Mouse (Mus musculus): ENCODE measurements around the gene Megf6. TPM values are rescaled to one million over a fixed set of nuclear protein-coding genes. Genes with fewer than 3 reads are reported as not detected.

The Megf6 gene
- total RNA-seq, 2 experiments from 2014 or later: 18.2 to 20.6 TPM

DNA sequence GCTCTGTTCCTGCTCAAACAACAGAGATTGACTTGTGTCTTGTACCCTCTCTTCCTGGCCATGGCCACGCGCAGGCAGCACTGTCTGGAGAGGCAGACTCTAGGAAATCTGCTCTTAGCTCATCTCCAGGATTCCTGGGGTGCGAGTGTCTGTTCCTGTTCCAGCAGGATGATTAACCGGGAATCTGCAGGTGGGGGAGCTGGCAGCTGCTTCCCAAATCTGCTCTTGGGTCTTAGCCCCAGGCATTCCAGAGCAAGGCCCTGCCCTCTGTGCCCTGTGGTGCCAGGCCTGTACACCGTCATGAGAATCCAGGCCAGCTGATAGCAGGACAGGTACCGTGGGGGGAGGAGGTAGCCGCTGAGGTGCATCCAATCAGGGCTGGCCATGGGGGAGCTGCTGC is 34.0 kb downstream of the Megf6 start:
- DNase-seq: no peak
- intact Hi-C loops (cut with DNase I): no loop called here

DNA sequence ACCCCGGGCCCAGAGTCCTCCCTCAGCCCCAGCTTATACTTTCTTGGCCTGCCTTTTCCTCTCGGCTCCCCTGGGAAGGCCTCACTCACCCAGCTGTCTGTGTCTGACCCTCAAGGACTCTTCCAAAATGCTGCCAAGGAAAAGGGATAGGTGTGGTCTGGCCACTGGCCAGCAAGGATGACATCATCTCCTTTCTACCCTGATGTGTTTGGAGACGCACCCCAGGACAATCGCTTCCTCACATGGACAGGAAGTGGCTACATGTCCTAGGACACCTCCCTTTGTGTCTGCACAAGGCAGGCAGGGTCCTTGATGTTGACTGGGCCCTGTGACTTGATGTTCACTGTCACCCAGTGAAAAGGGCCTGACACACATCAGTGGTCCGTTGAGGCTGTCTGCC is 34.9 kb downstream of the Megf6 start:
- intact Hi-C loops (cut with DNase I): no loop called here

DNA sequence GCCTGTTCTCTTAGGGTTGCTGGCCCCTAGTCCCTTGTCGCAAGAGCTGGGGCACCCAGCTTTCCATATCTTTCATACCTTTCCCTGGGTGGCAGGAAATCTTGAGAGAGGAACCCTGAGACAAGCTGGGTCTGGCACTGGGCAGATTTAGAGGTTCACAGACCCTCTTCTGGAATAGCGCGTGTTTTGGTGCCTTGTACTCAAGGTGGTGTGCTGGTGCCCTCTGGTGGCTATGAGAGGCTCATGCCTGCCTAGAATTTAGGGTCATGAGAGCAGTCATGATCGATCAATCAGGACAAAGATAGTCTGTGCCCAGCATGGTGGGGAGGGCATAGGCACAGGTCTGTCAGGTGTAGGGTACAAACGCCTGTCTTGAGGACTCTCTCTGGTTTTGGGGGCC is 36.7 kb downstream of the Megf6 start:
- intact Hi-C loops (cut with DNase I): loop anchor here (1.0 to 2.0 kb wide), 2 partner anchors 39 to 142 kb away; no protein-coding TSS in a partner anchor
- DNase-seq: peak; percentile 73 to 80

More for the DNA sequence above, 34.9 kb downstream of the Megf6 start:
- peak; percentile 72 to 73 for DNase-seq

DNA sequence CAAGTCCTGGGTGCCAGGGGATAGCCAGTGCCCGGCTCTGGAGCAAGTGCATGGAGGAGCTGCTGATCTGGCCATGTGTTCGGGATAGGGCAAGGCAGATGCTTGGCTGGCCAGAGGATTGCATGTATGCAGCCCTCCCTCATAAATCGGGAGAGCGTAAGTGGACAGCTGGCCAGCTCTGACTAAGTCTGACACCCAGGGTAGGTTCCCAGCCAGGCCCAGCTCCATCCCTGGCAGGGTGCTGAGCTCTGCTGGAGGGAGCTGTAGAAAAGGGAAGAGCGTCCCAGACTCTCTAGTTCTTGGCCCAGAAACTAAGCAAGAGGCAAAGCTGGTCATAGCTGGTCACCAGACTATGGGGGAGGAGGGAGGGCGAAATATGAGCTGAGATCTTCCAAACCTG is 38.5 kb downstream of the Megf6 start:
- DNase-seq: peak; percentile 66 to 67
- intact Hi-C loops (cut with DNase I): loop anchor here (2.0 kb wide), 1 partner anchor 32 kb away; no protein-coding TSS in a partner anchor

DNA sequence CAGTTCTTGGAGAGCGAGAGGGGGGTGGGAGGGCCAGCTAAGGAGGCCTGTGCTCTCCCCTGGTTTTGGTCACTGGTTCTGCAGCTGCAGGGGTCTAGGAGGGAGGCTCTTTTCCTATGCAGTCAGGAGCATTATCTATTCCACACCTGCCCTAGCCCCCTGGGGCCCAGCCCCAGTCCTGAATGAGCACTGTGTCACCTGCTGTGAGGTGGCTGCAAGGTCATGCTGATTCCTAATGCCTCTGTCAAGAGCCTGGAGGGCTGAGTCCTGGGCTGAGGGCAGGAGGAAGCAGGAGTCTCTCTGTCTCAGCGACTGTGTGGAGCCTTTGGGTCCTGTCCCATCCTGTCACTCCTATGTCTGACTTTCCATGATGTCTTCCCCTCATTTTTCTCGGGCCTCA is 39.3 kb downstream of the Megf6 start:
- no peak for DNase-seq
- intact Hi-C loops (cut with DNase I): loop anchor here (2.0 kb wide), 1 partner anchor 31 kb away; no protein-coding TSS in a partner anchor

DNA sequence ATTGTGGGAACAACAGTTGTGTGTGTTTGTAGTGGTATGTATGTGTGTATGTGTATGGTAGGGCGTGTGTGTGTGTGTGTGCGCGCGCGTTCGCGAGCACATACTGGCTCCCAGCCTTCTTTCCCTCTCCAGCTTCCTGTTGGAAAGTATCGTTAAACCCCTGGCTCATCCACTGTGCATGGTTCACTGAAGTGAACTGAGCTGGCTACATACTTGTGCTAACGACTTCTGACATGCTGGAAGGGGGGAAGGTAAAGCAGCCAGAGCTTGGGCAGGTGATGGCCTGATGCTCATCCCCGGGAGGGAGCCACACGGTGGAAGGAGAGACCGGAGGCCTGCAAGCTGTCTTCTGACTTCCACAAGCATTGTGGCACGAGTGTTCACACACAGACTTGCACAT is 40.9 kb downstream of the Megf6 start:
- intact Hi-C loops (cut with DNase I): no loop called here
- no peak for DNase-seq

DNA sequence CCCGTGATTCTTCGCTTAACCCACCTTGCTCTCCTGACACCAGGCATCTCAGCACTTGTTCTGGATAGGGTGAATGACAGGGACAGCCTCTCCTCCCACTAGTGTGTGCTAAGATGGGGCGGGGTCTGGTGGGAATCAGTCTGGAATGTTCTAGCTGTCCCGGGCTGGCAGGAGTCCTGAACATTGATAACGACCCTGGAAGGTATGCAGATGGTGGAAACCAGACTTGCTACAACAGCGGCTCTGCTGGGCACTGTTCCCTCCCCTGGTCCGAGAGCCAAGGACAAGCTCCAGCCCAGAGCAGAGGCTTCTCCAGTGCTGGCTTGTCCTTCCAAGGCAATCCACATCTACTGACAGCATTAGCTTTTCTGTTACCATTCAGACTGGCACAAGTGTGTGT is 43.1 kb downstream of the Megf6 start:
- DNase-seq: peak; percentile 80 to 83
- intact Hi-C loops (cut with DNase I): no loop called here

DNA sequence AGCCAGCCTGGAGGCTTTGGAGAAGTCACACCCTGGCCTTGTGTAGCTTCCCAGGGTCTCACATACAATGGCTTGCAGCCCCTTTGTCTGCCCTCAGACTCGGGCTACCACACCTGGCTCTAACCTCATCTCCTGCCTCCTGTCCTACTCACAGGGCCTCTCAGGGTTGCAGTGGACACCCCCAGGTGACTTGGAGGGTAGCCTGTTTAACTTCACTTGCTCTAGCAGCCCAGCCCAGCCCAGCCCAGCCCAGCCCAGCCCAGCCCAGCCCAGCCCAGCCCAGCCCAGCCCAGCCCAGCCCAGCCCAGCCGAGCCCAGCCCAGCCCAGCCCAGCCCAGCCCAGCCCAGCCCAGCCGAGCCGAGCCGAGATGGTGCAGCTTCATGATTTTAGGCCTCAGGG is 43.5 kb downstream of the Megf6 start:
- DNase-seq: no peak

DNA sequence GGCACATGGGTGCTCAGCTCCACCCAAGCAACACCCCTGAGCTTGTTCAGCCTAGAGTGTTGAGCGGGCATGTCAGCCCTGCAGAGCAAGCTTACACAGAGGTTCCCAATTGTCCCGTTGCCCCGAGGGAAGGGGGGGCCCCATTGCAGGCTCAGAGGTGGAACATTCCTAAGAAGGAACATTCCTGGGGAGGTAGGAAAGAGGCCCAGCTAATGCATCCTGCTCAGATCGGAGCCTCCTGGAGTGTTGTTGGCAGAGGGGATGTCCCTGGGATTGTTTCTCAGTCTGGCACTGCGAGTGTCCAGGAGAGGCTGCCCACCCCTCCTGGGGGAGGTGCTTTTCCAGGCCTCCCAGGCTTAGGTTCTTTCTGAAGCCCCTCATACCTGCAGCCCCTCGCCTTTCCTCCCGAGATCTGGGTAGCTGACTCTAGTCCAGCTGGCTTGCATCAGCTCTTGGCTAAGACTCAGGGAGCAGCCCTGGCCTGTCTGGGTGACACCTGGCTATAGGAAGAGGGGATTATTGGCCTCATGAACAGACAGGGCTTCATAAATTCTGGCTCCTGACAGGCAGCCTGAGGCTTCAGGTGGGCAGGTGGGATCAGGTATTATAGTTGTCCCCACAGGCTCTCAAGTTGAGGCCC is 47.3 kb downstream of the Megf6 start:
- no peak for DNase-seq

More for the DNA sequence above, 43.5 kb downstream of the Megf6 start:
- intact Hi-C loops (cut with DNase I): no loop called here

DNA sequence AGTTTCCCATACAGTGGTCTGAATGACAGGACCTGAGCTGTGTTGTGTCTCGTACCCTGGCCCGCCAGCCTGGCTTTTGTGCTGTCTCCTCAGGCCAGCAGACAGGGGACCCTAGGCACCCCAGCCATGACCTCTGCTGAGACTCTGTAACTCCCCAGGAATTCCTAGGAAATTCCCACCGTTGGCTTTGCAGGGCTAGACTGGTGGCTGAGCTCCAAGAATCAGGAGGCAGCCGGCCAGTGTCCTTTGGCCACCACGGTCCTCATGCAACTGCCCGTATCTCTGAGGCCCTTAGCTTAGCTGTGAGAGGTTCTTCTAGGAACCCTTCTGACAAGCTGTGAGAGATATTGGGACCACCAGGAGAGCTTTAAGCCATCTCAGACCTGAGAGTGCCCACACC is 52.2 kb downstream of the Megf6 start:
- intact Hi-C loops (cut with DNase I): no loop called here
- peak; percentile 71 to 82 for DNase-seq

More for the DNA sequence above, 47.3 kb downstream of the Megf6 start:
- intact Hi-C loops (cut with DNase I): no loop called here

DNA sequence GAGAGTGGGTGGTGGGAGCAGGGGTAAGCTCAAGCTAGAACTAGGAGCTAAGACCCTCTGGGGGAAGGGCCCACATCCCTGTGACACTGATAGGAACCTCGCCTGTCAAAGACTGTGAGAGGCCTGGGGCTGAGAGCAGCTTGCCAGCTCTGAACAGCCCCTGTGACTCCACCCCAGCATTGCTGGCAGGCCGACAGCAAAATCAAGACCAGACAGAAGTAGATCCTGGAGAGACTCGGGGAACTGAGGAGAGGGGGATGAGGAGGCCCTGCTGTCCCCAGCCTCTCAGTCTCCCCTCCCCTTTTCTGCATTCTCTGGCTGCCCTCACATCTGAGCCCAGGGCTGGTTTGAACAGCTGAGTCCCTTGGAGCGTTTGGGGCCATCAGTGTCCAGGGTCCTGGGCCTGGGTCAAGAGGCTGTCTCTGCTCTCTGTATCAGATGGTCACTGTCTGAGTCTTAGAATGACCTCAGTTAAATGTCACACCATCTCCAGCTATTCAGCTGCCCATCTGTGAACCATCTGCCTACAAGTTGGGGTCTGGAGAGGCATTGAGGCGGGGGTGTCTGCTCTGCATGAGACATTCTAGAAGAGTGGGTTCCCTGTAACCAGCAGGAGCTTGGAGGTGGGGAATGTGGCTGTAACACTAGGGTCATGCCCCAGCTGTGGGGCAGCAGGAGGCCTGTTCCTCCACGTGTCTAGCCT is 53.9 kb downstream of the Megf6 start:
- intact Hi-C loops (cut with DNase I): no loop called here
- peak; percentile 67 to 72 for DNase-seq

DNA sequence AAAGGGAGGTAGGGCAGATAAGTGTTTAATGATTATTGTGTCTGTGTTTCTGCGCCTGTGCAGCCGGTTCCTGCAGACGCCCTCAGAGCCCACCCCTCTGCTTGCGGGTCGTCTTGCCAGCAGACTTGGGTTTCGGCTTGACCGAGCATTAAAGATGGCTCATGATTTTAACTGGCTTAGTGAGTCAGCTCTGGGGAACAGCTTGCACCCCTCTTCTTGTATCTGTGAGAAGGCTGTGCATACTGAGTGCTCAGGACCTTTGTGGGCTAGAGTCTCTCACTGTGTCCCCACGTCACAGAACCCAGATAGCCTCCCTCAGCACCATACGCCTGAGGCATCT is 54.4 kb downstream of the Megf6 start:
- intact Hi-C loops (cut with DNase I): no loop called here
- no peak for DNase-seq

DNA sequence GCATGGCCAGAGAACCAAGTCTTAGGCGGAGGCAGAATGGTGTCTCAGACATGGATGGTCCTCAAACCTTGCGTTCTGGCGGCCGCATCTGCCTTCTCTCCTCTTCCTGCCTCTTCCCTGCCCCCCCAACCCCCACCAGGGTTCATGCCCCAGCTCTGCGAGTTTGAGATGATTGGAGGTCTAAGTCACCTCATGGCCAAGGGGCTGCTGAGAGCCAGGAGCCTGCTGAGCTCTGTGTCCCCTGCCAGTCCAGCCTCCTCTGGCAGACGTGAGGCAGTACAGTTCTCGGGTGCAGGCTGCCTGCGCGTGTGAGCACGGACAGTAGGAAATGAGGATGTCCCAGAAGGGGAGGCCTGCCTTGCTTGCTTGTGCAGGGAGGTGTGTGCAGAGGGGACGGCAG is 56.1 kb downstream of the Megf6 start:
- intact Hi-C loops (cut with DNase I): no loop called here
- DNase-seq: no peak

DNA sequence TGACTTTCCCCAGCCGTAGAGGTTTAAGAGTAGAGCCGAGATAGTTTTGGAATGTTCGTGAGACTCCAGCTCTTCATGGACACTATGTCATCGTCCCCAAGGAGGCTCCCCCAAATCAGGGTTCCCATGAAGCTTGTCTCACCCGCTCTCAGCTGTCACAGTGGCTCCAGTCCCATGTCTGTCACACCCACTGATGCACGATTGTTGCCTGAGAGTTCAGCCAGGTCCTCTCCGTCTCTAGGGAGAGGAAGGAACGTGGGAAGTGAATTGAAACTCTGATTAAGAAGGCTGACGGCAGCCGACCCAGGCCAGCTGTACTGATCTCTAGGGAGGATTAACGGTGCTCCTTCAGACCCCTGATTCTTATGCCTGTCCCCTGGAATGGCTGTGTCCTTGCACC is 57.8 kb downstream of the Megf6 start:
- peak; percentile 75 for DNase-seq
- intact Hi-C loops (cut with DNase I): no loop called here

DNA sequence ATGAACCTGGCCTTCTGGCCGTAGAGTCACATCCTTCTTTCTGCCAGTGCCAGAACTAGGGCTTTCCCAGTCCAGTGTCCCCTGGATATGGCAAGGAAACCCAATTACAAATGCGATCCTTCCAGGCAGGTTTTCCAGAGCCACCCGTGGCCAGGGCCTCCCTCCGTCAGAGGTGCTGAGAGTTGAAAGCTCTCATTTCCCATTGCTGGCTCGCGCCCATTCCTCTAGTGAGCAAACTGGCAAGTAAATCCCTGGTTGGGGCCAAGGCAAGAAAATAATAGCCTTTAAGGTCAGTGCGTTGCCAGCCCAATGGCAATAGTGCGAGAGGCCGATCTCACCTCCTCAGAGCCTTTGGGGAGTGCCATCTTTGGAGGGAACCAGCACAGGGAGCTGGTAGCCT is 59.0 kb downstream of the Megf6 start:
- intact Hi-C loops (cut with DNase I): no loop called here
- DNase-seq: no peak

DNA sequence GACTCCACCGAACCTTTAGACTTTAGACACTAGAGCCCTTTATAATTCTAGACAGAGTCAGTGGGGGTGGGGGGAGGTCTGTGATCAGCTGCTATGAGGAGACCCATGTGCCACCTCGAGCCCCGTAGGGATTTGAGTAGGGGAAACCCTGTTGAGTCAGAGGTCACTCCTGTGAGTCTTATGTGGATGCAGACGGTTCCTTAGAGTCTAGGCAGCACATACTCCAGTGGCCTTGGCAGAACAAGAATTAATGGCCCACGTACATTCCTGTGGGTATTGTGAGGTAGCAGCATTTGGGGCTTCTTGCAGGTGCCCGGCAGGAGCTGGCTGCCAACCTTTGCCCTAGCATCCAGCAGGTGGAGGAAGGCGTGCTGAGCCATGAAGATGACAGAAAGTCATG is 60.9 kb downstream of the Megf6 start:
- intact Hi-C loops (cut with DNase I): no loop called here
- no peak for DNase-seq

DNA sequence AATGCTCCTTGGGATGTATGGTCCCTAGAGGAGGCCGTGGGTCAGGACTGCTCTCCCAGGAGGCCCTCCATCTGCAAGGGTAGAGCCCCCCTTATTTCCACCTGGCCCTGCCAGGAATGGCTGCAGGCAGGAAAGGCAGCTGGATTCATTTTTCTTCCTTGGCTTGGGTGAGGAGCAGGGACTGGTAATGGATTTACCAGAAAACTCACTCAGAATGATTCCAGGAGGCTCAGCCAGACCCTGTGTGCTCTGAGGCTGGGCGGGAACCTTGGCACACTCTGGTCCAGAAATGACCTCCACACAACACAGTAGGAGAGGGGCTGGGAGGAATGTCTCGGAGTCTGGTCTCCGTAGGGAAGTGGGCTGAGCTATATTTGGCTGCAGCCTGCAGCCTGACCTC is 61.8 kb downstream of the Megf6 start:
- DNase-seq: peak in 1 of 2 experiments; percentile 58
- intact Hi-C loops (cut with DNase I): no loop called here

DNA sequence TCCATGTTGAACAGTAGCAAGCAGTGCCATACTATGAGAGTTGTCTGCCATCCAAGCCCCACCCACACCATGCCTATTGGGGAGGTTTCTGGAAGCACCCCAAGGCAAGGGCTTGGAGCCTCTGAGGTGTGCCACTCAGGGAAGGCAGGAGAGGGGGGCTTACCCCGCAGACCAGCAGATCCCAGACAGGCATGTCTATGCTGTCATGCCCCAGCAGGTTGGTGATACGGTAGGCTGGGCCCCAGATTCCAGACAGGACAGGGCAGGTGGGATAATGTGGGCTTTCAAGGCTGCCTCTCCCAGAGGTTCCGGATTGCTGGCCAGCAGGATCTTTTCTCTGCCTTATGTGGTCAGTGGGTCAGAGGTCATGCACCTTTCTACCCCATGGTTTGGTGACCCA is 65.5 kb downstream of the Megf6 start:
- intact Hi-C loops (cut with DNase I): no loop called here
- DNase-seq: no peak

DNA sequence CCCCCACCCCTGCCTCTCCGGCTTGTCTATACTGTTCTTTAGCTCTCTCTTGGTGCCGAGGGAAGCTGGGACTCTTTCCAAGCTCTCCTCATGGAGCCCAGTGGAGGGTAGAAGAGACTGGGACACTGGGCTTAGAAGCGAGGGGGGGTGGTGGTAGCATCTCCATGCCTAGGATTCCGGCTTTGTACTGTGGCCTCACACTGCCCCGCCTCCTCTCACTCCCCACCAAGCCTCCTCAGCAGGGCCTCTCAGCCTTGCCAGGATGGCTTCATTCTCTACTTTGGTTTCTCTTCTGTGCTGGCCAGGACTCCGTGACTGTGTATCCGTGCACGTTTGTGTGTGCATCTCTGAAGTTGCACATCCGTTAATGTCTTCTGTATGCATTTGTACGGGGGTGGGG is 66.4 kb downstream of the Megf6 start:
- no peak for DNase-seq
- intact Hi-C loops (cut with DNase I): no loop called here

DNA sequence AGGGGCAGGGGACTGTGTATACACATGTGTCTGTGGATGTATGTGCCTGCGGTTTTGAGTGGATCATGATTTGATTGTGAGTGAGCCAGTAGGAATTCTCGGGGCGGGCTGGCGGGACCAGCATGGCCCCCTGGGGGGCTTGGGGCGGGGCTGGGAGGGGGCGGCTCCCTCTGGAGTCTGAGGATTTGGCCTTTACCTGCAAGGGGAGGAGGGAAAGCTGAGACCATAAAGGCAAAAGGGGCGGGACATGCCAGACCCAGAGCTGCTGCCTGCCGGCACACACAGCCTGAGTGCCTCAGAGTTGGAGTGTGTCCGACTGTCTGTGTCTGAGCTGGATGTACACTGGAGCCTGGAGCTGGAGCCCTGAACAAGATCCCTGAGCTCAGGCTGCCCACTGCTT is 66.8 kb downstream of the Megf6 start:
- intact Hi-C loops (cut with DNase I): no loop called here
- DNase-seq: no peak

DNA sequence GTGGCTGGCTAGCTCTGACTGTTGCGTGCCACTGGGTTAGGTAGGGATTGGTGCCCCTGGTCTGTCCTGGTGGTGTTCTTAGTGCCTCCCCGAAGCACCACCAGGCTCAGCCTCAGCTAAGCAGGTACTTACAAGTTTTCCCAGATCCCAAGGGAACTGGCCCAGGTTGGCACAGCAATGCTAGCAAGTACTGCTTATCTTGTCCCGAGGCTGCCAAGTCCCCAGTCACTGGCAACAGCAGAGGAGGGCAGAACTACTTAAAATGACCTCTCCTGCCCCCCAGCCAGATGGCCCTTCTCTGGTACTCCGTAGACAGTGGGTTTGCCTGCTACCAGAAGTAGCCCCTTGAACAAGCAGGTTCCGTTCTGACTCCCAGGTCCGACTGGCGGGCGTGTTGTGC is 68.7 kb downstream of the Megf6 start:
- intact Hi-C loops (cut with DNase I): no loop called here
- no peak for DNase-seq

DNA sequence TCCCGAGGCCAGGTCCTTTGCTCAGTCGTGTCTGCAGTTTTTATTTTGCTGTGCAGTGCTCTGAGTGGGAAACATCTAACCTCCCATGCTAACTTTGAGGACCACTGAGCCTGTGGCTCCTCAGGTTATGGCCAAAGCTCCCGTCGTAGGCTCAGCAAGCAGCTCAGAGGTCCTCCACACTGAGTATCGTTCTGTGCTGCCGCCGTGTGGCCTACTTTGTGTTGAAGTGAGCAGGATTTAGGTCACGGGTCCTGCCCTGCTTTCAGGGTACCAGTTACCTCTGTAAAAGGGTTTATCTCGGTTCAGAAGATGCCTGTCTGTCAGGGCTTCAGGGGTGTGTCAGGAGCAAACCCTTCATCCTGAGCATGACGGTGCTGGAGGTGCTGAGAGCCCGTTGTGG is 70.1 kb downstream of the Megf6 start:
- intact Hi-C loops (cut with DNase I): loop anchor here (2.0 to 10.0 kb wide), 2 partner anchors 32 to 176 kb away; no protein-coding TSS in a partner anchor
- no peak for DNase-seq
